Mouse (Mus musculus) liver, postnatal 0 days (tissue): ENCODE results near the gene Sp1.

Source experiments
- CTCF ChIP-seq: sonication (generic); IDR thresholded peaks from 2 replicates; pipeline ENCODE4 v1.5.1; 2016; ENCODE audit warnings: antibody characterized with exemption, low read depth
- EP300 ChIP-seq: IDR thresholded peaks from 2 replicates; pipeline ENCODE4 v1.6.1; 2016; ENCODE audit warnings: antibody characterized with exemption, low read depth, mild to moderate bottlenecking

DNA sequence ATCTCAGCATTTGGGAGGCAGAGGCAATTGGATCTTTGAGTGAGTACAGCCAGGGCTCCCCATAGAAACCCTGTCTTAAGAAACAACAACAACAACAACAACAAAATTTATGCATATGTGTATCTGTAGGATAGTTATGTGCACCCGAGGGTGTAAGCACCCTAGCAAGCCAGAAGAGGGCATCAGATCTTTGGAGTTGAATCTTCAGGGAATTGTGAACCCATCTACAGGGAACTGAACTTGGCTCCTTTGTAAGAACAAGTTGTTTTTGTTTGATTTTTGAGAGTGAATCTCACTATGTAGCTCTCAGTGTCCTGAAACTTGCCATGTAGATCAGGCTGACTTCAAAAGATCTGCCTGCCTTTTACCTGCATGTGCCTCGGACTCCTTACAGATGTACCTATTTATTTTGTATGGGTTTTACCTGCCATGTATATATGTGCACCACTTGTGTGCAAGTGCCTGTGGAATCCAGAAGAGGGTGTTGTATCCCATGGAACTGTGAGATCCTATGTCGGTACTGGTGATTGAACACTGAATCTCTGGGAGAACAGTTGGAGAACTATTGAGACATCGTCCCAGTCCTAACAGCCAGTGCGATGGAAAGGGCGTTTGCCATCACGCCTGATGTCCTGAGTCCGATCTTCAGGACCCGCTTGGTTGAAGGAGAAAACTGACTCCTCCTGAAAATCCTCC is 62.9 kb downstream of the Sp1 start:
- TF ChIP-seq CTCF (no peak), EP300 (no peak)
